Mouse (Mus musculus): ENCODE measurements around the gene Rhbdl1.

Gene Rhbdl1

DNA sequence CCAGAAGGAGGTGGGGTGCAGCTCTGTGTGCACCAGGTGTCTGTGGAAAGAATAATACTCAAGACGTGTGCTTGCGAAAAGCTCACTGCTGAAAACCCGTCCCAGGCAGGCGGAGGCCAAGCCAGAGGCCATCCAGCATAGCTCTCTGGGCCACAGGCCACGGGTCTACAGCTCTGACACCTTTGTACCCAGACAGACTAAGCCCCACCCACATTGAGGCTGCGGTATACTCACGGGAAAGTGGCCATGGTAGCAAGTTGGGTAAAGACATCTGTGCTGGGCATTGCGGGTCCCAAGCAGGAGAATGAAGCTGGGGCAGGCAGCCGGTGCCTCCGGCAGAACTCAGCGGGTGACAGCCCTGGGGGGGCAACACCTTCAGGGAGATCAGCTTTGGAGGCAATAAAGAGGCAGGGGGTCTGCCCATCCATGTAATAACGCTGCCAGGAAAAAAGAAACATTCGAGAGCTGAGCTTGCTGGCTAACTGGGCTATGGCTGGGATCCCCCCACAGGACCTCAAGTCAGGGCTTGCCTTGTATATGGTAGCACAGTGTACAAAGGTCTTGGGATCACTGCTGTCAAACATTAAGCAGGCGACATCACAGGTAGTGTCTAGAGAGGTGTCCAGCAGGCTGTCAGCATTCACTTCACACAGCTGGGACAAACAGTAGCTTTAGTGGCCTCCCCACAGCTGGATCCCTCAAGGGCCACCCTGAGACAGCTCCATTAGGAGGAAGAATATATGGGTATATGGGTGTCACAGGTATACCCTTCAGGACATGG lies 2.5 kb upstream of the Rhbdl1 start:
- no peak for DNase-seq

DNA sequence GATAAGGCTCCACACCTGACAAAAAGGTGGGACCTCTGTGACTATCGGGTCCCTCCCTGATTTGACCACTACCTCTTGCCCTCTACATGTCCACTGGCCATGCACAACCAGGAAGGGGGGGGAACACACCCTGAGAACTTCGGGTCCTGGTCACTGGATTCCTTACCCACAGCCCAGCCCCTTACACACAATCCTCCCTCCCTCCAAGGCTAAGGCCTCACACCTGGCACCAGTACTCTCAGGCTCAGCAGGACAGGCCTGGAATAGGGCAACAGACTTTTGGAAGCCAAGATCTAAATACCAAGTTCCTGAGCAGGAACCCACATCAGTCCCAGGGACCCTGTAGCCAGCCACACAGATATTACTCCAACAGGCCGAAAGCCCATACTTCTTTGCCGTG lies 1.8 kb upstream of the Rhbdl1 start:
- no peak for DNase-seq

DNA sequence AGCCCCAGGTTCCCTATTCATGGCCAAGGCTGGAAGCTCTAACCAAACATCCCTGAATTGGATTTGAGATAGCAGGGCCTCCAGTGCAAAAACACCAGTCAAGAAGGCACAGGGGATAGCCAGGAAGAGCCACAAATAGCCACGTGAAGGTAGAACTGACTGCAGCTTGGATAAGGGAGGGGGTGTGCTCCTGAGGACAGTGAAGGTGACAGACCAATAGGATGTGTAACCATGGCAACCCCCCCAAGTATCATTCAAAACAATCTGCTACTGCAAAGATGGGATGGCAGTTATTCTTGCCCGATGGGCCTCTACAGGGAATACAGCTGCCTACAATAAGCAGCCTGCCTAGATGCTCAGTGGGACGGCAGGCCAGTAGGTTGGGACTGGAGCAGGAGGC lies 438 bp upstream of the Rhbdl1 start:
- DNase-seq: no peak

DNA sequence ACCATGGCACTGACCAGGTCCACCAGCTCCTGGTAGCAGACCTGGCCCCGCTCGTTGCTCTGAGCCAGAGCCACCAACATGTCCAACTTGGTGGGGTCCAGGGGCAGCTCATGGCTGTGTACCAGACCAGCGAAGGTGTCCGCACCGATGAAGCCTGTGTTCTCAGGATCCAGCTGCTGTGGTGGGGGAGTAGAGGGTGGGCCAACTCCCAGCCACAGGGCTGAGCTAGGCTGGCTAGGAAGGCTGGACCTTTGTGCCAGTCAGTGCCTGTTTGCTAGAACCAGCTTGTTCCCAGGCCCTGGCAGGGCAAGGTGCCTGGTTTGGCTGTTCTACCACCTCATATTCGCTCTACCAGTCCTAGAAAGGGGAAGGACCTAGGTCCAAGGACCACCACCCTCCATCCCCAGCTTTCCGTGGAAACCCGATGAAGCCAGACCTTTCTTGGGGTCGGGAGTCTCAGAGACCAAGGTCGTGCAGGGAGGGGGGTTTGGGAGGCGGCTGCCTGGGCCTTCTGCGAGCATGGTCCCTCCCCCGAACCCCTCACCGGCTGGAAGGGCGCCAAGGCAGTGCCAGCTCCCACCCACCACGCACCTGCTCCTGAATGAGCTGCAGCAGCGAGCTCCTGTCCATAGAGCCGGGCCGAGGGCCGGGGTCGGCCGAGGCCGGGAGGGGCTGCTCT lies 559 bp downstream of the Rhbdl1 start:
- DNase-seq: no peak

DNA sequence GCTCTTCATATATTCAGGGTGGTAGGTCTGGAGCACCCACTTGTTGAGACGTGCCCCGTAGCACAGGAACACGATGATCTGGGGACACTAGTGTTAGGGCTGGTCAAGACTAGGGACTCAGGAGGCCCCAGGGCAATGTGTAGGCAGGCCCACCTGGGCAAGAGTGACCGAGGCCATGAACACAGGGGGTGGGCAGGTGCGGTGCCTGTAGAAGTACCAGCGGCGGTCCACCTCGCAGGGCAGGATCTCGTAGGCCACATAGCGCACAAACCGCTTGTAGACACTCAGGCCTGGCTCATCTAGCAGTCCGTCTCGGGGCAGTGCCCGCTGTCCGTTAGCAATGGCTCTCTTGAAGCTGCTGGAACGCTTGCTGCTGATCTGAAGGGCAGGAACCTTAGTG lies 1.3 kb downstream of the Rhbdl1 start:
- no peak for DNase-seq

DNA sequence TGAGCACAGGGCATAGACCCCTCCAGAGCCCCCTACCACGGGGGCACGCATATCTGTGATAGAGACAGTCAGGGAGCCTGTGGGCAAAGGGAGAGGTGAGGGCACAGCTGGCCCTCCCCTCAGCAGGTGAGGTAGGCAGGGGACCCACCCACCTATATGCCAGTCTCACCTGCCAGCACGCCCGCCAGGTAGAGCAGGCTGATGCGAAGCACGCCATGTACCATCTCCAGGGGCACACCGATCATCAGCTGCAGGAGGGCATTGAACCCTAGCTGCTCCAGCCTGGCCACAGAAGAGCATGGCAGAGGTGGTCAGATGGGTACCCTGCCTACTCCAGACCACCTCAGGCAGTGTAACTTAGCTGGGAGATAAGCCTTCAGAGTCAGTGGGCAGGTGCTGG lies 1.8 kb downstream of the Rhbdl1 start:
- DNase-seq: no peak

DNA sequence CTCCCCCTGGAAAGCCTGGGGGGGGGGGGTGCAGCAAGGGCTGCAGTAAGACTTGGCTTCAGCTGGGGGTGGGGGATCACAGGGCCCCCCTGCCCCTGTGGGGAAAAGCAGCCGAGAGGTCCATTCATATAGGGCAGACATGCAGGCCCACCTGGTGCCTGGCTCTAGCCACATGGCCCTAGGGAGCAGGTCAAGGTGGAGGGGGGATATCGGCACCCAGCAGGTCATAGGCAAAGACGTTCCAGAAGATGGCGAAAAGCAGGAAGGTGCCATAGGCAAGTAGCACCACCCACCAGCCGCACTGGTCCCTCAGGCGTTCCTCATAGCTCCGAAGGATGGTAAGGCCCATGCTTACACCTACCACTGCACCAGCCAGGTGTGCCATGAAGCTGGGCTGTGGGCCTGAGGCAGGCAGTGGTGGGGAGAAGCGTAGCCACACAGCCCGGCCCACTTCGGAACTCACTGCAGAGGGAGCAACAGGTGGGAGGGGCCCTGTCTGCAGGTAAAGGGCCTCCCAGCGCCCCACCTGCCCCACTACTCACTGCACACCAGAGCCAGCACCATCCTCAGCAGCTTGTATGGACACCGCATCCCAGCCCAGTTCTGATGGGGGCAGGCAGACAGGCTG lies 2.4 kb downstream of the Rhbdl1 start:
- DNase-seq: no peak

DNA sequence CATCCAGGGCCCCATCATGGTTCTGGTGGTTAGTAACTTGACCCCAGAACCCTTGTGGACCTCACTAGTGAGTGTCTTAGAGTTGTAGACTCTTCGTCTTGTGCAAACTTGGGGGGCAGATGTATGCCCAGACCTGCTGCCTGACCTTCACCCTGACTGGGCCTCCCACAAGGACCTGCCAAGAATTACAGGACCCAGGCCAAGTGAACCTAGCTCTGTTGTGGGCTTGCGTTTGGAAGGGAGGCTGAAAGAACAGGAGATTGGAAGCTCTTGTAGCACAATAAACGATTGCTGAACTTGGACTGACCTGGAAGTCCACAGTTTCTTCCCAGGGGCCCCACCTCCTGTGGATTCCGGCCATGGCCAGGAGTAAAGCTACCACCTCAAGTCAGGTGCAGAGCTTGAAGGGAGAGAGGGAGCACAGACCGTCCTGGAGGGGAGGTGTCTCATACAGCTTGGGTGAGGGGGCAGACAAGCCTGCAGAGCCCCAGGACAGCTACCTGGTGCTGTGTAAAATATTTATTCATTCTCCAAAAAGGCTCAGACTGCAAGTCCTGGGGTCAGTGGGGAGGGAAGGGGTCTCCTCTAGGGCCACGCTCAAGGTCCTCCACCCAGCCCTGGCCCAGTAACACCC lies 3.0 kb downstream of the Rhbdl1 start:
- DNase-seq: no peak

DNA sequence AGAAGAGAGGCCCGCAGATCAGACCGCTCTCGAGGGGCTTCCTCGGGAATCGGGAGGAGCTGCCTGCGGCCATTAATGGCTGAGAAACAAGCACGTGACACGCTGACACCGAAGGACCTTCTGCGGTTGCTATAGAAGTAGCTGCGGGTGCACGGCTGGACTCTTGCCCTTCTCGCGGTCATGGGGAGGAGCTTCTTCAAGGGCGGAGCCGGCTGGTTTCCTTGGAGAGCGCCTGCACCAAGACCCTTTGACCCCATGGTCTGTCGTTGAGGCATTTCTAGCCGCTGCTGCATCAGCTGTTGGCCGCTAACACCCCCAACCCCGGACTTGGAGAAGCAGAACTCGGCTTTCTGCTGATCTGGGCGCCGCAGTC lies 3.8 kb downstream of the Rhbdl1 start, which contains the start of gene Stub1:
Gene Stub1 (minus strand): TSS at position 114 of the 373 bp plus-strand sequence.
- DNase-seq: peak; percentile 85

DNA sequence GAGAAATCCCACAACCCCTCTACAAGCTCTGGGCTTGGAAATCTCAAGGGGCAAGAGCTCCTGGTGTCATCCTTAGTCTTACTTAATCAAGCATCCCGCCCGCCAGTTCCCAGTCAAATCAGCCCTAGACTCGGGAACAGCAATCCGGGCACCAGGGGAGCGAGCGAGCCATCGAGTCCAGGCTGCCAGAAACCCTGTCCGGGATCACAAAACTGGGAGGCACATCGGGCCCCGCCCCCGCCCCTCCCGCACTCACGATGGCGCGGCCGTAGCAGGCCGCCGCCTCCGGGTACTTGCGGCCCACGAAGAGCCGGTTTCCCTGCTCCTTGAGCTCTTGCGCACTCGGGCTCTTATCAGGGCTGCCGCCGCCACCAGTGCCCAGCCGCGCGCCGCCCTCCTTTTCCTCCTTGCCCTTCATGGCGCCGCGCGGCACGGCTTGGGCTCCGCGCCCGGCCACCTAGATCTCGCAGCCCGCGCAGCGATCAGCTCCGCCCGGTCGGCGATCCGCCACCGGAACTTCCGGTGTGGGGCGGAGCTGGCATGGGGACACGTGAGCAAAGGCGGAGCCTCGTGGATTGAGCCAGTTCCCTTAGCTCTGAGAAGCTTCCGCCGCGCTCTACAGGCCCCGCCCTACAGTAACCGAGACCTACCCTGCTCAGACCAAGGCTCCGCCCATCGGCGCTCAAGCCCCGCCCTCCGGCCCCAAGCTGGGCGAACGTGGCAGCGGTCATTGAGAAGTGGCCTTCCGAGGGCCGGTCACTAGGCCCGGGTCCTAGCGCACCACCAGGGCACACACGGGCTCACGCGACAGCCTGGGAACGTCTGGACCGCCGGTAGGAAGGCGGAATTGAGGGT lies 4.4 kb downstream of the Rhbdl1 start:
- peak; percentile 99 for DNase-seq

DNA sequence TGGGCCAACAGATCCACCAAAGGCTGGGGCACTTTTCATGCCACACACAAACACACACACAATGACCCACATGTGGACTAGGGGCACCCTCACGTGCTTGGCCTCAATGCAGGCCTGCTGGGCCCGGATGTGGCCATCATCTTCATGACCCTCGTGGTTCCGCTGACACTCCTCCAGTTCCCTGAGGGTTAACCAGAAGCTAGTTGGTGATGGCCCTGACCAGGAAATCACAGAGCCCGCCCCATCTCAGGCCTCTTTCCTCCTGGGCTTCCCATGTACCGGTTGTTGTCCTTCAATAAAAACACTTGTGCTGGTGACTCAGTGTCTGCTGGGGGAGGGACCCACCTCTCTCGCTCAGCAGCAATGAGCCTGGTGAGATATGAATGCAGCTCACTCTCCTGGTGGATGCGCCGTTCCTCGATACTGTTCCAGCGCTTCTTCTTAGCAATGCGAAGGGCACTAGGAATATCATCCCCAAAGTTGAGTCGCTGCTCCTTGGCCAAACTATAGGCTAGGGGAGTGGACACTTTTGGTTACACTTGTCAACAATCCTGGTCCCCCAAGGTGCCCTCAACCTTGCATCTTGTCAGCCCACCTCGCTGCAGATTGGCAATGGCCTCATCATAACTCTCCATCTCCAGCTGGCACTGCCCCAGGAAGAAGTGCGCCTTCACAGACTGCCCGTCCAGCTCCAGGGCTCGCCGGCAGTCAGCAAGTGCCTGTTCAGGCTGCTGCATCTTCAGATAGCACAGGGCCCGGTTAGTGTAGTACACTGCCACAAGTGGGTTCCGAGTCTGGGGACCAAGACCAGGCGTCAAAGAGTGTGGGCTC lies 5.4 kb downstream of the Rhbdl1 start:
- no peak for DNase-seq

DNA sequence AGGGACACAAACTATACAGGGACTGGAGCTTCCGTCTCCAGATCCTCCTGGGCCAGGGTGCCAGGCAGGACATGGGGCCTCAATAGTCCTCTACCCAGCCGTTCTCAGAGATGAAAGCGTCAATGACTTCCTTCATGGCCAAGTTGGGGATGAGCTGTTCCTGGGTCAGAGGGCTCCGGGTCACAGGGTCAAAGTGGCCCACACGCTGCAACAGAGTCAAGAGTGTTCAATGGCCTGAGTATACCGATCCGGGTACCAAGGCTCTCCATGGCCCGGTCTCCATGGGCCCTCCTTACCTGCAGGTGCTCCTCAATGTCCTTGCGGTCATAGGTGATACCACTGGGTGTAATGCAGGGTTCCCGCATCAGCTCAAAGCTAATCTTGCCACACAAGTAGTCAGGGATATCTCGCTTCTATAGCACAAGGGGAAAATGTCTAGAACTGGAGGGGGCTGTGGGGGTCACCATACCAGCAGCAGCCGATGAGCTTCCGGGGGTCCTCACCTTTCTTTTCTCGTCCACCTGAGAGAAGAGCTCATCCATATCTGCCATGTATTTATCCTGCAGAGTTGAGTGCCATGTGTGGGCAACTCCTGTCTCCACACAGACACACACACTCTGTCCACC lies 6.2 kb downstream of the Rhbdl1 start:
- no peak for DNase-seq

DNA sequence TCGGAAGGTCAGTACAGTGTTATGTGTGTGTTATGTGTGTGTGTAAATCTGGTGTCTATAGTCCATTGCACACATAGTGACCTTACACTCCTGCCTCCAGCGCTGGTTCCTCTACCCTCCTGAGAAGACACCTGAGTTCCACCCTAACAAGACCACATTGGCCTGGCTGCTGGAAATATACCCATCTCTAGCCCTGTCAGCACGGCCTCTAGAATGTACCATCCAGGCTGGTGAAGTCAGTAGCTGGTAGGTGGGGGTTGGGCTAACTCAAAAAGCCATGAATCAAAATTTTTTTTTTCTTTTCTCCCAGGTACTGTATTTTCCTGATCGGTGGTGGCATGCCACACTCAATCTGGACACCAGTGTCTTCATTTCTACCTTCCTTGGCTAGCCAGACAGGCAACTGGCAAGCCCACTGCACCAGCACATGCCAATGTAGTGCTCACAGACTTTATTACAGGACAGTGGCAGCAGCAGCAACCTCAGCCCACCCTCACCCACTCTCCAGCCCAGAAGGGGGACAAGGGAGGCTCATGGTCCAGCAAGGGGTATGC lies 6.8 kb downstream of the Rhbdl1 start:
- no peak for DNase-seq

DNA sequence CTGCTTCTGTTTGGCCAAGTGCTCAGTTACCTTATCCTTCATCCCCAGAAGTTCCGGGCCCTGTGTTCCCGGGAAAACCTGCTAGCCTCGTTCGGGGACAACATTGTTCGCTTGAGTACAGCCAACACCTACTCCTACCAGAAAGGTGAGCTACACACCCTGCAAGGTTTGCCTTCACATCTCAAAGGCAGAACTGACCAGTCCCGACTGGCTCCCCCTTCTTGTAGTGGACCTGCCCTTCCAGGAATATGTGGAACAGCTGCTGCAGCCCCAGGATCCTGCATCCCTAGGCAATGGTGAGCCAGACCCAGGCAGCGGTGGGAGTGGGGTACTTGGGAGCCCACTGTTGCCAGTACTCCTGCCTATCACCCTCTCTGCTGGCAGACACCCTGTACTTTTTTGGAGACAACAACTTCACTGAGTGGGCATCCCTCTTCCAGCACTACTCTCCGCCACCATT lies 7.5 kb downstream of the Rhbdl1 start:
- DNase-seq: no peak

DNA sequence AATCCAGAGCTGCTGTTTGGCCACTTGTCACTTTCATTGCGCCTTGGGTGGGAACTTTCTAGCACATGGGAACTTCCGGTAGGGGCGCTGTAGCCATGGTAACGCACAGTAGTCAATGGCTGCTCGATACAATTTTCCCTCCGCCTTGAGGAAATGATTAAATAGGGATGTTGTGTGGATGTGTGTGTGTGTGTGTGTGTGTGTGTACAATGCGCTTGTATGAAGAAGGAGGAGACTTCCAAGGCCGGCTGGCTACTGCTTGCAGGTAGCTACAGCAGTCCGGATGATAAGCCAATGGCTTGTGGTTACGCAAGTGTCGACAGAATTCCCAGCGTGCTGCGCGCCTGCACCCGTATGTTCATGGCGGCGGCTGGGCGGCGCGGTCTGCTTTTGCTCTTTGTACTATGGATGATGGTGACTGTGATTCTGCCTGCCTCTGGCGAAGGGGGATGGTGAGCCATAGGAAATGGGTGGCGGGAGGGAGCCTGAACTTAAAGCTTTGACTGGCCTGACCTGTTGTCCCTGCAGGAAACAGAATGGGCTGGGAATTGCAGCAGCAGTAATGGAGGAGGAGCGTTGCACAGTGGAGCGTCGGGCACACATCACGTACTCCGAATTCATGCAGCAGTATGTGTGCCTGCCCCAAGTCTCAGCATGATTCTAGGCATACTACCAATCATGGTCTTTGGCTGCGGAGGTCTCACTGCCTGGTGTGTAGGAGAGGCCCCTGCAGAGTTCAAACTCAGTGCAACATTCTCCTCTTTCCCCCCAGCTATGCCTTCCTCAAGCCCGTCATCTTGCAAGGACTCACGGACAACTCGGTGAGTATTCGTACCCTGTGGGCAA lies 8.2 kb downstream of the Rhbdl1 start, which contains the start of gene Jmjd8:
Gene Jmjd8 (plus strand): TSS at position 156 of the 846 bp plus-strand sequence.
- peak; percentile 87 for DNase-seq

DNA sequence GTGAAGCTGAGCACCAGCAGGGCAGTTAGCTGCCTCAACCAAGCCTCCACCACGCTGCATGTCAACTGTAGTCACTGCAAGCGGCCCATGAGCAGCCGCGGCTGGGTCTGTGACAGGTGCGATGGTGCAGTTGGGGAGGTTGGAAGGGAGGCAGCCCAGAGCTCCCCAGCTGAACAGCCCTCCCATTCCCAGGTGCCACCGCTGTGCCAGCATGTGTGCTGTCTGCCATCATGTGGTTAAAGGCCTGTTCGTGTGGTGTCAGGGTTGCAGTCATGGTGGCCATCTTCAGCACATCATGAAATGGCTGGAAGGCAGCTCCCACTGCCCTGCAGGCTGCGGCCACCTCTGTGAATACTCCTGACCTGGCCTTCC lies 8.9 kb downstream of the Rhbdl1 start:
- DNase-seq: no peak

DNA sequence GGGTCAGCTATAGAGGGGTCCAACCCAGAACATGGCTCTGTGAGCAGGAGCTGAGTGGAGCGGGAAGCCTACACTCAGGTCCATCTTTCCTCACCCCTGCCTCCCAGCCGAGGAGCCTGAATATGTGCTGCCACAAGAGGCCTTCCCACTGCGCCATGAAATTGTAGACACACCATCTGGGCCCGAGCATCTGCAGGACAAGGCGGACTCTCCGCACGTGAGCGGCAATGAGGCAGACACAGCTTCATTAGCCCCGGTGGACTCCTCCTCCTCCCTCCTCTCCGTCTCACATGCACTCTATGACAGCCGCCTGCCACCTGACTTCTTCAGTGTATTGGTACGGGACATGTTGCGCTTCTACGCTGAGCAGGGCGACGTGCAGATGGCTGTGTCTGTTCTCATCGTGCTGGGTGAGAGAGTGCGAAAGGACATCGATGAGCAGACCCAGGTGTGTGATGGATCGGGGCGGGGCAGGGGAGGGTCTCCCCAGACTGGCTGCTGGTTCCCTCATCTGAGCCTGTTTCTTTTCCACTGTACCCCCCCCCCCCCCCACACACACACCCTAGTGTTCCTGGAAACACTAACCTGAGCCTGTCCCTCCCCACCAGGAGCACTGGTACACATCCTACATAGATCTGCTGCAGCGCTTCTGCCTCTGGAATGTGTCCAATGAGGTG lies 9.4 kb downstream of the Rhbdl1 start:
- no peak for DNase-seq

DNA sequence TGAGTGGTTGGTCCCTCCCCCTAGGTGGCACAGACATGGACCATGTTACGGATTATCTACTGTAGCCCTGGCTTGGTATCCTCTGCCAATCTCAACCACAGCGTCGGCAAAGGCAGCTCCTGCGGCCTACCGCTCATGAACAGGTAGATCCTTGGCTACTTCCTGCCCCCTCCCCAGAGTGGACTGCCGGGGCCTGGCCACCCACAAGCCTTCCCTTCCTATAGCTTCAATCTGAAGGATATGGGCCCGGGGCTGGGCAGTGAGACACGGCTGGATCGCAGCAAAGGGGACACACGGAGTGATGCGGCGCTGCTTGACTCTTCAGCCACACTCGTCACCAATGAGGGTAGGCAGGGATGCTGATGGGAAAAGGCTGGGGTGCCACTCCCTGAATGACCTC lies 10.1 kb downstream of the Rhbdl1 start:
- DNase-seq: no peak

DNA sequence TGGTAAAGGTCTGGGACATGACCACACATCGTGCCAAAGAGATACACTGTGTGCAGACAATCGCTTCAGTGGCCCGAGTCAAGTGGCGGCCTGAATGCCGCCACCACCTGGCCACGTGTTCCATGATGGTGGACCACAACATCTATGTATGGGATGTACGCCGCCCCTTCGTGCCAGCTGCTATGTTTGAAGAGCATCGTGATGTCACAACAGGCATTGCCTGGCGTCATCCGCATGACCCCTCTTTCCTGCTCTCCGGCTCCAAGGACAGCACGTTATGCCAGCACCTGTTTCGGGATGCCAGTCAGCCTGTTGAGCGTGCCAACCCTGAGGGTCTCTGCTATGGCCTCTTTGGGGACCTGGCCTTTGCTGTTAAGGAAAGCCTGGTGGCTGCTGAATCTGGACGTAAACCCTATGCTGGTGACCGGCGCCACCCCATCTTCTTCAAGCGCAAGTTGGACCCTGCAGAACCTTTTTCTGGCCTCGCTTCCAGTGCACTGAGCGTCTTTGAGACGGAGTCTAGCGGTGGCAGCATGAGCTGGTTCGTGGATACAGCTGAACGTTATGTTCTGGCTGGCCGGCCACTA lies 11.0 kb downstream of the Rhbdl1 start:
- no peak for DNase-seq
